Mouse (Mus musculus): Measurements from ENCODE around the gene Auh.

Gene Auh

DNA sequence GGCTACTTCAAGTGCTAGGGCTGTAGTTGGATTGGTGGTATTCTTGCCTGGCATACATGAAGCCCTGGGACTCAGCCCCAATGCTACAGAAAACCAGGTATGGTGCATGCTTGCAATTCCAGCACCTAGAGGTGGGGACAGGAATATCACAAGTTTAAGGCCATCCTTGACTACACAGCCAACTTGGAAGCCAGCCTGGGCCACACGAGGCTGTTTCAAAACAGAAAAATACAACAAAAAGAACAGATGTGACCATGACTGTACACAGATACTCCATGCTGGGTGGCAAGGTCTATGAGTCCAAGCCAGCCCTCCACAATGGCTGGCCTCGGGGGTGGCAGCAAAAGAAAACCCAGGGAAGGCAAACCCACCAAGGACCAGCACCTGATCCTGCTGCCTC is 95.7 kb downstream of the Auh start:
- no peak for DNase-seq (ENCODE audit: low read depth, low spot score)

DNA sequence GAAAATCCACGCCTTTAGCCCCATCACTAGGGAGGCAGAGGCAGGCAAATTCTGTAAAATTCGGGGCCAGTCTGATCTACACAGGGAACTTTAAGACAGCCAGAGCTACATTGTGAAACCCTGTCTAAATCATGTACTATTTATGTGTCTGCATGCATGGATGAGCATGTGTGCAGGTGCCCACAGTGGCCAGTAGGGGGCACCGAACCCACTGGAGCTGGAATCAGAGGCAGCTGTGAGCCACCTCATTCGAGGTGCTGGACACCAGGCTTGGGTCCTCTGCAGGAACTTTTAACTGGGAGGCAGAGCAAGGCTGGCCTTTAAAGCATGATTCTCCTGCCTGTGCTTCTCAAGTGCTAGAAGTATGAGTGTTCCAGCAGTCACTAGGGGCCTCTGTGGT is 96.3 kb downstream of the Auh start:
- peak; percentile 74 for DNase-seq (ENCODE audit: low read depth, low spot score)

DNA sequence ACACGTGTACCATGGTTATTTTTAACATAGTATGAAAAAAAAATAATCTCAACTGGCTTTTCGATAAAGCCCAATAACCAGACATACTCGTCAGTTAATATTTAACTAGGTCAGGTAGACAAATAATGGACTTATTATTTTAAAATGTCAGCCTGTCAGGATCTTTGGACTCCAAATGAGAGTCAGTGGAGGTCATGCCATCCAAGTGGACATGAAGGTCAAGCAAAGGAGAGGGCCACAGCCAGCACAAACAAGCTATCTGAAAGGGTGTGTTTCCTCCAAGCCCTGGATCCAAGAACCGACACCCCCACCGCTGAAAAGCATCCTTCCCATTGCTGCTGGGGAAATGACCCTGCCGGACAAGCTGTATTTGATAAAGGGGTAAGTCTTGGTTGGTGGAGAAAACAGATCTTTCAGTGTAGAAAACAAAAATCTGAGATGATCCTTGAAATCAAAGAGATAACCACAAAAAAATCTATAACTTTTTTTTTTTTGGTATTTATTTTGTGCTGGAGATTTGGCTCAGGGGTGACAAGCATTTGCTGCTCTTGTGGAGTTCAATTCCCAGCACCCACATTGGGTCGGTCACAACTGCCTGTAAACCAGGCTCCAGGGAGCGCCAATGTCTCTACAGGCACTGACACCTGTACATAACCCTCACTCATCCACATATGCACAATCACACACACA is 96.9 kb downstream of the Auh start:
- no peak for DNase-seq (ENCODE audit: low read depth, low spot score)

DNA sequence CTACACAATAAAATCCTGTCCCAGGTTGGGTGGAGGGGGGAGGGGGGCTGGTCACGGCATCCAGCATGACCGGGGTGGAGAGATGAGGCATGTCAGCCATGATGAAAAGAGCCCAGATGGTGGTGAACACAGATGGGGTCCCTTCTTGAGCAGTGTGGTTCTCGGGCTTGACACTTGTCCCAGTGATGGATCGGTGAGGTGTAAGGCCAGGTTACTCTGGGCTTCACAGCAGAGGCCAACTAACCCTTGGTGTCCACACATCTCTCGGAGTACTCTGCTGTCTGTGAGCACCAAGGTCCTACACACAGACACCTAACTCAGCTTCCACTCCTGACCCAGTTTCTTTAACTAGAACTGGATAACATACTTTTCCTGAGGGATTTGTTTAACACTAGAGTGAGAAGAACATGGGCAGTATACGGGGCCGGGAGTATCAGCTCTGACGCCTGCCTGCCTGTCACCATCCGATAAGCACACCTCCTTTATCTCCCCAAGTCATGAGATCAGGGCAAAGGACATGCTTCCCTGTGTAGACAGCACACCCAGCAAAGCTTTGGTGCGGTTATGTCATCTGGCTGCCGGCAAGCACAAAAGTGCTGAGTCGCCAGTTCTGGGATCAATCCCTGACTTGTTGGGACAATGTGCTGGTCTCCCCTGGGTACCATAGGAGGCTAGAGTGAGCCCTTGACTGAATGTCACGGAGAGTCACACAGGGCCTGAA is 98.3 kb downstream of the Auh start:
- no peak for DNase-seq (ENCODE audit: low read depth, low spot score)

DNA sequence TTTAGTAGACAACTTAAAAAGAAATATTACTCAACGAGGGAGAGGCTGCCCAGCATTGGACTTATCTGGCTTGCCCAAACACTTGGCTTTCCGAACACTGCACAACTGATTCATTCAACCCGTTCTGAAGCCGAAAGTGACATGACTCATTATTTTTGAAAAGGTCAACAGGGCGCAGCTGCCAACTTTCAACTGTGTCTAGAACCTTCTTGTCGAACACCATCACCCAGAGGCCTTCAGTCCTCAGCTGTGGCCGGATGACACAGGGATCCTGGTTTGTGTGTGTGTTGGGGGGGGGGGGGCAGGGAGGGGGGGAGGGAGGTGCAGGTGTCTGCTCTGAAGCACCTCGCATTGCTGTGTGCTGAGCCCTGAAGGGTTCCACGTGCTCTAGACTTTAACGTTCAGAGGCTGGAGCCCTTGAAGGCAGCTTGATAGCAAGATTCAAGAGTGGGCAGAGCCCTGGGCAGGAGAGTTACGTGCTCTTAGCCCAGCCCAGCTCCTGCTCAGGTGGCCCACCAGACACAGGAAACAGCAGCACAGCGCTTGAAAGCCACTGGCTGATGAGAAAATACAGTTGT is 100.4 kb downstream of the Auh start:
- no peak for DNase-seq (ENCODE audit: low read depth, low spot score)

DNA sequence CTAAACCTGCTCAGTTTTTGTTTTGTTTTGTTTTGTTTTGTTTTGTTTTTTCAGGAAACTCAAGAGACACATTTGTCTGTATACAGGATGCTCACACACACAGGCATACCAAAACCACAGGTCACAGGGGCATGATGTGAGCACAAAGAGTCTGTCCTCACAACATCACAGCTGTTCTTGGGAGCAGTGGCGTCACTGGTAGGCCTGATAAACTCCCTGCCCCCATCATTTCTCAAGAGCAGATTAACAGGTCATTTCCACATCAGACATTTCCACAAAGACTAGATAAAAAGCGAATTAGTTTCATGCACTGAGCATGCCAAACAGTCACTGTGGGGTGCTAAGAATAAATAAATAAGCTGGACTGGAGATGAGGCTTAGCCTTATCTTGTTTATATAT is 101.3 kb downstream of the Auh start:
- no peak for DNase-seq (ENCODE audit: low read depth, low spot score)

DNA sequence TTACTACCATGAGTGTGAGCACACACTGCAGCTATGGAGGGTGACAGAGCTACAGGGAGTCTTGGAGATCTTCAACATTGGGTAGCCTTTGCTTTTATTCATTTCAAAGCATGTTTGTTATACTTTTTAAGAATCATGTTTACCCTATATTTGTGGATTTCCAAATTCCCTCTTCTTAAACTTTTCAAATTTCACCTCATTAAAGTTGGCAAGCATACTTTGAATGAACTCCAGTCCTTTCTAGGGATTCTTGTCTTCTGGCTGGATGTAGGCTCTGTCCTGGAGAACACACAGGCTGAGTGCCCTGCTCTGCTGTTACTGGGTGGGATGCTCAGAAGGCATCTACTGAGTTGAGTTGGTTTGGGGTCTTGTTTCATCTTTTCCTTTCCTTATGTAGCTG is 102.8 kb downstream of the Auh start:
- DNase-seq (ENCODE audit: low read depth, low spot score) = no peak

DNA sequence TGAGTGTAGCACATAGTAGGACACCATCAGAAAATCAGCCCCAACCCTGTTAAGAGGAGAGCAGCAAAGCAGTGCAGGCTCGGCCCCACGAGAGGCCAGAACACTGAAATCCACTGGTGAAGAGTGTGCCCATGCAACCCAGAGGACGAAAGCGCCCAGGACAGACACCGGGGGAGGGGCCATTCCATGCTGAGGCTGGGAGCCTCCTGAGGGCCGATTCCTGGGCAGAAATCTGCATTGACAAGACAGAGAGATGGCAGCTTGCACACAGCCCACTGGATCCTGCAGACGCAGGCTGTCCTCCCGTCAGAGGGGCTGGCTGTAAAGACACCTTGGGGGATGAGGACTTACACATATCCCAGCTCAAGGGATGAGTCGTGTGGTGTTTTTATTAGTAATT is 104.7 kb downstream of the Auh start:
- DNase-seq (ENCODE audit: low read depth, low spot score) = no peak

DNA sequence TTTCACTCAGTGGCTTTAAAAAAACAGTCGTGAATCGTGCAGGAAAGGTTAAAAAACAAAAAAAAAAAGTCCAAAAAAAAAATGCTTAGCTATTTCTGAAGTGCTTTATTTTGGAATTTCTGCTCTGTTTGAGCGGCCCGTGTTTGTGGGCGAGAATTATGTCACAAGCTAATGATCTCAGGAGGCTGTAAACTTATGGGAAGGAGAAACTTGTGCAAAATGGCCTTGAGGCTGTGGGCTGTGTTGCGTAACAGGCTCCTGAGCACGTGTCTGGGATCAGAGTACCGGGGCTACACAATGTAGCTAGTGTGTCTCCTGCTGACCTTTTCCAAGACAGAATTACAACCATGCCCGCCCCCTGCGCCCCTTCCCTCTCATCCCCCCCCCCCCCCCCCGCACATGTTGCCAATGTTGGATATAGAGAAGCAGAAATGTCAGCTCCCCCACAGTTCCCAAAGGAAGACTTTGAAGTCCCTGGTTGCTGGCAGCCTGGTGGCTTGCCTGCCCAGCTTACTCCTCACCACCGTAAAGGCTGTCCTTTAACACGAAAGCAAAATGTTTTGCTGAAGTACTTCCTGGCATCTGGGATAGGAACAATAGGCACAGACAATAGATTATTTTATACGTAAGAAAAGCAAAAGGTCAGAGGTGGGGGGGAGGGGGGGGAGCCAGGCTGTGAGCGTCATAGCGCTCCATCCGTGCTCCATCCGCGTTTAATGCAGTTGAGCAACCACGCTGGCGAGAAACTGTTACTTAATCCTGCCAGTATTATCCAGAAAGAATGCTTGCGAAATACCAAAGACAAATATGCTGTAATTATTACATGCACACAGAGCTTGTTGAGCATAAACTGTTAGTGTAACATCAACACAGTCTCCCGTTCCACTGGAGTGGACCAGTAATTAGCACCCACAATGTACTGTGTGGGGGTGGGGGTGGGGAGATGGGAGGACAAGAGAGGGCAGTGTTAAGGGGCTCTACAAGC is 107.0 kb downstream of the Auh start:
- DNase-seq (ENCODE audit: low read depth, low spot score) = no peak

DNA sequence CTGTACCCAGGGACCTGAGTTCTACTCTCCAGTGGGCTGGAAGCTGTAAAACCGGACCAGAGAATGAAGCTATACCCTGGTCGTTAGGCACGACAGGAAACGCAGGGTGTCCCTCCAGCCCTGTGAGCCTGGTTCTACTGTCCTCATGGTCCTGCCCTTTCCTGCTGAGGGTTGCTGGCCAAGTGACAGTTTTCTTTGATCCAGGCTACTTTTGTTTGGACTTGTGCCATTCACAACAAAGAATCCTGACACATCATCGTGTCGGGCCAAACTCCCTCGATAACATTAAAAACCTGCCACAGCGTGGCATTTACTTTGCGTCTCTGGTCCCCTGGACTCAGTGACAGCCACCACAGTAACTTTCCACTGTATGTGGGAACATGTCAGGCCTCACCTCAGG is 107.9 kb downstream of the Auh start:
- no peak for DNase-seq (ENCODE audit: low read depth, low spot score)

DNA sequence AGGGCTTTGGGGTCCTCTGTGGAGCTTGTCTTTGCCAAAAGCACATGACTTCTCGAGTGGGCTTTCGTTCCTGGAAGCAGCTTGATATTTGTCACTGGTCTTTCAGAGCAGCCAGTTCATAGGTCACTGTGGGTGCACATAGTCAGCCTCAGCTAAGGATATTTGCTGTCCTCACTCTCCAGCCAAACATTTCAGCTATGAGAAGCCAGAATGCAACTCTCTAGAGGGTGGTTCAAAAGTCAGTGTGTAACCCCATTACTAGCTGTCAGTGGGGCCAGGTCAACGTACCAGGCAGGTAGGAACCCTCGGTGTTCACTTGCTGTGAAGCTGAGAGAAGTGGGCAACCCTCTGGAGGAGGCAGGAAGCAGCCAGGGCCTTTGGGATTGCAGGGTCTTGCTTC is 109.6 kb downstream of the Auh start:
- DNase-seq (ENCODE audit: low read depth, low spot score) = no peak

DNA sequence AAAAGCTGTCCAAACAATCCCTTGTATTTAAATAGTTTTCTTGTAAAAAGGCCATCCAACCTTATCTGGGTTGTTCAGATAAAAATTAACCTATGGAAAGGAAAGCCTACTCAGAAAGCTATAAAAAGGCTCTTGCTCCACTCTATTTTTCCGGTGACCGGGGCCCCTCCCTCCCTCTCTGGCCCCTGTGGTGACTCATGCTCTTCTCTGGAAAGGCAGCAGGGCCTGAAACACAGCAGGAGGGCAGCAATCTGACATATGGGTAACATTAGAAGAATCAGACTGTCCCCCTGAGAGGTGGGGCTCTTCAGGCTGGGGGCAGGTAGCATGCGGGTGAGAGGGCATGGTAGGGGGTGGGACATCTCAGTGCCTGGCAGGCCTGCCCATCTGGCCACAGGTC is 110.7 kb downstream of the Auh start:
- no peak for DNase-seq (ENCODE audit: low read depth, low spot score)

DNA sequence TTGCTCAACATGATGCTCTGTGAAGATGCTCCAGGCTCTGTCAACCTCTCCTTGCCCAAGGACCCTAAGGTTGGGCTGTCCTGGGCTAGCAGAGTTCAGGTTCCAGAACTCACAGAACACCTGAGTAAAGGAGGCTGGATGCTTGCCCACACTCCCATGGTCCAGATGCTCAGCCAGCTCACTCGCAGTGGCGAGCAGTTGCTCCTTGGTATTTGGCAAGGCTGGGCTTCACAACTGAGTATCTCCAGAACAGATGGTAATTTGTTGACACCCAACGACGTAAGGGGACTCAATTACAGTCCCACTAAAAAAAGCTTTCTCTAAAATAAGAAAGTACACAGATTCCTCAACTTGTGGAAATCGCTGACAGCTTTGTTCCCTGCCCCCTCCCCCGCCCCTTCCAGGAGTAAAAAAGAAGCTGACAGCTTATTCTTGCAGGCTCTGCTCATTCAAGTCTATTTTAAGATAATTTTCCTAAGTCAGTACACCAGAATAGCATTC is 111.4 kb downstream of the Auh start:
- no peak for DNase-seq (ENCODE audit: low read depth, low spot score)

DNA sequence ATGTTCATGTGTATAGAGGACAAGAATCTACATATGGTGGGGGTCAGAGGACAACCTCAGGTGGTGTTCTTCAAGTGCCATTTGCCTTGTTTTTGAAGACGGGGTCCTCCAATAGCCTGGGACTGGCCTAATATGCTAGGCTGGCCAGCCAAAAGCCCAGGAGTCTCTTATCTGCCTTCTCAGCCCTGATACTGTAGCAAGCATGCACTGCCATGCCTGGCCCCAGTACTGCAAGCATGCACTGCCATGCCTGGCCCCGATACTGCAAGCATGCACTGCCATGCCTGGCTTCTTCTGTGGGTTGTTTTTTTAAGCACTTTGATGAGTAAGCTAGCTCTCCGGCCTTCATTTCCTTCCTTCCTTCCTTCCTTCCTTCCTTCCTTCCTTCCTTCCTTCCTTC is 115.7 kb downstream of the Auh start:
- no peak for DNase-seq (ENCODE audit: low read depth, low spot score)

DNA sequence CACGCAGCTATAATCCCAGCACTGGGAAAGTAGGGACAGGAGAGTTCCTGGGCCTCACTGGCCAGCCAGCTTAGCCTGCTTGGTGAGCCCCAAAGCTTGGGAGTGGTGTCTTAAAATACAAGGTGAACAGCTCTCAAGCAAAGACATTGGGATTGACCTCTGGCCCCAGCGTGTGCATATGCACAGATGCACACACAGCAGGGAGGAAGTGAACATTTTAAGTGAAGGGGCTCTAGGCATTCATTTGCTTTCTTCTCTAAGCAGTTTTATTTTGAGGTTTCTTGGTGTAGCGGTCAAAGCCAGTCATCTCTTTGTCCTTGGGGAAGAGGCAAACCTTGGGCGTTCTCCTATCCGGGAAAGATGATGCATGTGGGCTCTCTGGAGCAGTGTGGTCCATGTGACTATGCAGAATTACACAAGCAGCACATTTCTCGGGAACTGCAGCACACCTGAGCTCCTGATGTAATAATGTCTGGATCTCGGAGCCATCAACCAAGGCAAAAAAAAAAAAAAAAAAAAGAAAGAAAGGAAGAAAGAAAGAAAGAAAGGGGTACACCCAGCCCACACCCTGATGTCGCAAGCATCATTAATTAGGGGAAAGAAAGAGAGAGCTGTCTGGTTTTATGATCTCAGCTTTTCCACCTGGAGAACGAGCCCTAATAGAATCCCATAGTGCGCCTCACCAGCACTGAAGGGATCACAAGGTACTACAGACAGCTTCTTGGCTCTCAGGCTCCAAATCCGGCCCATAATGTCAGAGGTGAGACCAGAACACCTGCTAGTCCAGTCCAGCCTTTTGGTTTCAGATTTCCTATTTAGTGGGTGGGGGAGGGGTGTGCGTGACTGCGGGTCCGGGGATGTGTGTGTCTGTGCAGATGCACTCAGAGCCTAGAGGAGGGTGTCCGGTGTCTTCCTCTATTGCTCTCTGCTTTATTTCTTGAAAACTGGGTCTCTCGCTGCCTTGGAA is 116.6 kb downstream of the Auh start:
- no peak for DNase-seq (ENCODE audit: low read depth, low spot score)

DNA sequence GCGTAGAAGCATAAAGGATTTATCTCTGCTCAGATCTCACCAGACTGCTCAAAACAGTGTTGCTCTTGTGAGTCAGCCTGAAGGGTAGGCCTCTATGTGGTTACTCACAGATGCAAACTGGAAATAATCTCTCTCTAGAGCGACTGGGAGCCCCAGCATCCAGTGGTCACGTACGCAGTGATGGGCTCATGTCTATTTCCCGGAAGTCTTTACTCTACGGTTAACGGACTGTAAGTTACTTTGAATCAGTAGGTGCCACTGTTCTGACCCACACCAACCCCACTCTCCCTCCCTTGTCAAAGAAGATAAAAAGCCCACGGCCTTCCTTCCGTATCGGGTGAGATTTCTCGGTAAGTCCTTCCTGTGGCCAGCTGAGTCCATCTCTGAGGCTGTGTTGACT is 121.8 kb downstream of the Auh start:
- DNase-seq (ENCODE audit: low read depth, low spot score) = no peak

DNA sequence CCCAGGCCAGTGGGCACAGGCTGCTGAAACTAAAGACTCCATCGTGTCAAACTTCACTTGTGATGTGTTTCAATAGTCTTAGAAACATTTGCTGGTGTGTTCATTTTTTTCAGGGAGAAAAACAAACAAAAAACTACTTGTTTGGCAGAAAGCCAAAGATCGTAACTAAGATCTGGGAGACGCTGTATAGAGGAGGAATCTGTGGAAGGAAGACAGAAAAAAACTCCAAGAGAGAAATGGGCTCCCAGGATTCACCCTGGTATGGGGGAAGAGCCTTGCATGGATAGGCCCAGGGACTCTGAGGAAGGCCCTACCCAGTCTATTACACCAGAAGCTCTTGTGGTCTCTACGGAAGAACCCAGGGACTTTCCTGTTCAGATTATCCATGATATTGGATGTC is 123.5 kb downstream of the Auh start:
- no peak for DNase-seq (ENCODE audit: low read depth, low spot score)

DNA sequence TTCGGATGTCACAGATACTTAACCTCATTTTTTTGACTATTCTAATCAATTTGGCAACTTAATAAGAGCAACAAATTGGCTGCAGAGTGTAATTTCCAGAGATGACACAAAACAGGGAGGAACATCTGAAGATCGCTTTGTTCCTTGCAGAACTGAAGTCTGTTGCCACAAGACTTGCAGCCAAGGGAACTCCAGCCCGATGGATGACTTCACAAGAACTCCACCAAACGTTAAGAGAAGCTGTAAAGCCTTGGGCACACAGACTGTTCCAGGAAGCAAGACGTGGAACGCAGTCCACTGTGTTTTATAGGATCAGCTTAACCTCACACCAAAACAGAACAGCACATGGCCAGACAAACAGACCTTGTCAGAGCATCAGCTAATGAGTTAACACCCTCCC is 123.9 kb downstream of the Auh start:
- DNase-seq (ENCODE audit: low read depth, low spot score) = no peak

DNA sequence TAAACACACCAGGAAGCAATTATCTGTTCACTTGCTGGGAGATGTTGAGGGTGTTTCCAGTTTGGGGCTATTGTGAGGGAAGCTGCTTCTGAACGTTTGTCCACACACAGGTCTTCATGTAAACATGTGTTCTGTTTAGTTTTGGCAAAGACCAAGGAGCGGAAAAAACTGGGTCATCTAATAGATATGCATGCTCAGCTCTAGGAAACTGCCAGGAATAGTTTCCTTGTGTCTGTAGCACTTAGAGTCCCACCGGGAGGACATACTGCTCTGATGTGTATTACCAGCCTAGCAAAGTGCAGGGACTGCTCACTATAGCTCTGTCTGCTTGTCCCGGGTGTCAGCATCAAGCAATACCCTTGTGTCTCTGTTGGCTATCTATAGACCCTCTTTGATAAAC is 127.0 kb downstream of the Auh start:
- DNase-seq (ENCODE audit: low read depth, low spot score) = no peak

DNA sequence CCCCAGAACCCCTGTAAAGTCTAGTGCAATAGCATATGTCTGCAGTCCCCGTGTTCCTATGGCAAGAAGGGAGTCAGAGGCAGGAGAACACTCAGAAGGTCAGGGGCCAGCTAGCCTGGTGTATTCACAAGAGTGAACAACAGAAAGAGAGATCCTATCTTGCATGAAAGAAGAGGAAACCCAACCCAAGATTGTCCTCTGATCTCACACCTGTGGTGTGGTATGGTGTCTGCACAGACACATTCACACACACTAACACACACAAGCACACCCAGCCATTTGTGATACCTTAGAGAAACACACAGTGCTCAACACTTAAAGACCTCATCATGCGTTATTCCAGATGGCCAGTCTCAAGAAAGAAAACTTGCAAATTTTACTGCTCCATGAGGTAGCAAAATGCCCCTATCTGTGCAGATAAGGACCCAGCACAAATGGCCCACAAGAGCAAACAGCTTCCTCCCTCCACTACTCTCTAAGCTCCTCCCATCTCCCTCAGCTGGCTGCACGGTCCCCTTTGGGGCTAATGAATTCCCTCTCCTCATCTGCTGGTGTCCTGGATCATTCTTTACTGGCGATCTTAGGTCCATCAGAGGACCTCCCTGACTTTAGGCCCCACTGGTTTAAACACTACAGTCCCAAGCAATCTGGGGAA is 128.7 kb downstream of the Auh start:
- no peak for DNase-seq (ENCODE audit: low read depth, low spot score)
